Mouse (Mus musculus) intestine, embryonic 16.5 days (tissue): ENCODE measurements around the gene Sox5. TPM values are rescaled to one million over a fixed set of nuclear protein-coding genes. Genes with fewer than 3 reads are reported as not detected.

Experiments
- ATAC-seq: fragments of 200-750 bp; cut with Nextera tagmentation; 2 replicates; pipeline ENCODE4 v1.8.0; 2017; ENCODE audit warnings: moderate TSS enrichment, moderate library complexity
- H3K27ac ChIP-seq: fragments of 300-500 bp; sonication (generic); 2 replicates; pipeline ENCODE4 v1.5.1; 2014; ENCODE audit warnings: mild to moderate bottlenecking, low read length
- H3K27me3 ChIP-seq: fragments of 300-500 bp; sonication (generic); replicated peaks from 2 replicates; pipeline ENCODE4 v1.6.1; 2014; ENCODE audit warnings: low read length, control low read depth, mixed read lengths; ENCODE audit not compliant: control insufficient read depth, insufficient read depth
- H3K36me3 ChIP-seq: fragments of 300-500 bp; sonication (generic); 2 replicates; pipeline ENCODE4 v1.6.1; 2014; ENCODE audit warnings: low read length, control low read depth; ENCODE audit not compliant: control insufficient read depth, insufficient read depth
- H3K4me1 ChIP-seq: fragments of 300-500 bp; sonication (generic); 2 replicates; pipeline ENCODE4 v1.6.1; 2014; ENCODE audit warnings: low read length, control low read depth, mixed read lengths; ENCODE audit not compliant: control insufficient read depth, insufficient read depth
- H3K4me2 ChIP-seq: fragments of 300-500 bp; sonication (generic); 2 replicates; pipeline ENCODE4 v1.6.1; 2014; ENCODE audit warnings: low read depth, low read length, control low read depth
- H3K4me3 ChIP-seq: fragments of 300-500 bp; sonication (generic); 2 replicates; pipeline ENCODE4 v1.5.1; 2014; ENCODE audit warnings: mild to moderate bottlenecking, low read length
- H3K9ac ChIP-seq: fragments of 300-500 bp; sonication (generic); 2 replicates; pipeline ENCODE4 v1.6.1; 2014; ENCODE audit warnings: low read depth, low read length
- H3K9me3 ChIP-seq: fragments of 300-500 bp; sonication (generic); 2 replicates; pipeline ENCODE4 v1.6.1; 2016; ENCODE audit warnings: low read length, control low read depth; ENCODE audit not compliant: control insufficient read depth
- WGBS: fragments of 180-500 bp; shearing (Covaris S2); extraction: QIAGEN DNeasy Blood & Tissue Kit; methylation state at CpG from one replicate; pipeline ENCODE4 v1.1.7; 2014; 5-methylcytosine and 5-hydroxymethylcytosine counted together
- polyA plus RNA-seq: library from polyadenylated mRNA; unstranded; fragments of >200 nt; fragmentation: Nextera tagmentation; extraction: Ambion mirVana; gene quantifications from 2 replicates; pipeline ENCODE4 v1.2.1, GENCODE M21; 2015

The Sox5 gene
- polyA plus RNA-seq, 1 experiment from 2014 or later = 14.3 TPM

- H3K27ac ChIP-seq = no peak overlapping the region
- no peak overlapping the region for H3K4me3 ChIP-seq
- no peak overlapping the region for H3K4me2 ChIP-seq
- no peaks in the 10 kb centered on the region for H3K4me1 ChIP-seq
- no peak for ATAC-seq
- no peaks in the 10 kb centered on the region for H3K9me3 ChIP-seq
- H3K27me3 ChIP-seq = no peaks in the 10 kb centered on the region
- no peak overlapping the region for H3K9ac ChIP-seq
- no peaks in the 10 kb centered on the region for H3K36me3 ChIP-seq
- 95% methylated on average over 8 of the region's 8 CpGs for WGBS
Measured at GRCm38 (mm10) chr6:144548991-144549390, 232.8 kb downstream of the Sox5 start.

GRCm38 (mm10) chr6:144547141-144547540, 234.6 kb downstream of the Sox5 start:
- no peak overlapping the region for H3K4me2 ChIP-seq
- H3K36me3 ChIP-seq = no peaks in the 10 kb centered on the region
- no peak for ATAC-seq
- H3K9me3 ChIP-seq = no peaks in the 10 kb centered on the region
- H3K4me1 ChIP-seq = no peaks in the 10 kb centered on the region
- no peak overlapping the region for H3K27ac ChIP-seq
- no peaks in the 10 kb centered on the region for H3K27me3 ChIP-seq
- no peak overlapping the region for H3K9ac ChIP-seq
- H3K4me3 ChIP-seq = no peak overlapping the region

GRCm38 (mm10) chr6:144545549-144545948, 236.2 kb downstream of the Sox5 start:
- WGBS = 90% methylated on average over 8 of the region's 8 CpGs
- Histone ChIP-seq H3K4me3 (no peak overlapping the region), H3K27ac (no peak overlapping the region), H3K36me3 (no peaks in the 10 kb centered on the region), H3K9ac (no peak overlapping the region), H3K4me1 (no peaks in the 10 kb centered on the region), H3K4me2 (no peak overlapping the region), H3K9me3 (no peaks in the 10 kb centered on the region), H3K27me3 (no peaks in the 10 kb centered on the region)
- no peak for ATAC-seq

GRCm38 (mm10) chr6:144541316-144541715, 240.5 kb downstream of the Sox5 start:
- no peak overlapping the region for H3K27ac ChIP-seq
- ATAC-seq = no peak
- WGBS = 92% methylated on average over 9 of the region's 9 CpGs

GRCm38 (mm10) chr6:144539439-144540192, 242.2 kb downstream of the Sox5 start:
- no peak overlapping the region for H3K4me3 ChIP-seq
- H3K27me3 ChIP-seq = no peaks in the 10 kb centered on the region
- H3K4me1 ChIP-seq = no peaks in the 10 kb centered on the region
- 65% methylated on average over 18 of the region's 18 CpGs for WGBS
- H3K27ac ChIP-seq = no peak overlapping the region
- no peak overlapping the region for H3K9ac ChIP-seq
- H3K36me3 ChIP-seq = no peaks in the 10 kb centered on the region
- H3K4me2 ChIP-seq = no peak overlapping the region
- H3K9me3 ChIP-seq = no peaks in the 10 kb centered on the region
- peak; percentile 75 for ATAC-seq

More at GRCm38 (mm10) chr6:144541316-144541715, 240.5 kb downstream of the Sox5 start:
- no peaks in the 10 kb centered on the region for H3K27me3 ChIP-seq
- H3K4me2 ChIP-seq = no peak overlapping the region
- no peaks in the 10 kb centered on the region for H3K4me1 ChIP-seq
- H3K9ac ChIP-seq = no peak overlapping the region
- no peaks in the 10 kb centered on the region for H3K36me3 ChIP-seq
- H3K9me3 ChIP-seq = no peaks in the 10 kb centered on the region
- H3K4me3 ChIP-seq = no peak overlapping the region

- WGBS = 50% methylated on average over 11 of the region's 11 CpGs
- Histone ChIP-seq H3K27me3 (no peaks in the 10 kb centered on the region), H3K4me2 (no peak overlapping the region), H3K9me3 (no peaks in the 10 kb centered on the region), H3K4me3 (no peak overlapping the region), H3K4me1 (no peaks in the 10 kb centered on the region), H3K9ac (no peak overlapping the region), H3K27ac (no peak overlapping the region), H3K36me3 (no peaks in the 10 kb centered on the region)
- no peak for ATAC-seq
Measured at GRCm38 (mm10) chr6:144523479-144523878, 258.3 kb downstream of the Sox5 start.

- 83% methylated on average over 2 of the region's 2 CpGs for WGBS
- Histone ChIP-seq H3K27ac (no peak overlapping the region), H3K27me3 (no peaks in the 10 kb centered on the region), H3K4me3 (no peak overlapping the region), H3K9me3 (no peaks in the 10 kb centered on the region), H3K9ac (no peak overlapping the region), H3K4me1 (no peaks in the 10 kb centered on the region), H3K4me2 (no peak overlapping the region), H3K36me3 (no peaks in the 10 kb centered on the region)
- no peak for ATAC-seq
Measured at GRCm38 (mm10) chr6:144518811-144519210, 263.0 kb downstream of the Sox5 start.

GRCm38 (mm10) chr6:144515905-144516304, 265.9 kb downstream of the Sox5 start:
- no peak overlapping the region for H3K4me3 ChIP-seq
- ATAC-seq = no peak
- H3K4me2 ChIP-seq = no peak overlapping the region
- H3K27me3 ChIP-seq = no peaks in the 10 kb centered on the region
- no peaks in the 10 kb centered on the region for H3K9me3 ChIP-seq
- no peak overlapping the region for H3K9ac ChIP-seq
- no peaks in the 10 kb centered on the region for H3K4me1 ChIP-seq
- no peaks in the 10 kb centered on the region for H3K36me3 ChIP-seq
- WGBS = 70% methylated on average over 8 of the region's 8 CpGs
- no peak overlapping the region for H3K27ac ChIP-seq

- Histone ChIP-seq H3K4me2 (no peak overlapping the region), H3K9me3 (no peaks in the 10 kb centered on the region), H3K27me3 (no peaks in the 10 kb centered on the region), H3K36me3 (no peaks in the 10 kb centered on the region), H3K9ac (no peak overlapping the region), H3K4me3 (no peak overlapping the region), H3K27ac (no peak overlapping the region), H3K4me1 (no peaks in the 10 kb centered on the region)
- WGBS = 60% methylated on average over 8 of the region's 8 CpGs
- ATAC-seq = no peak
Measured at GRCm38 (mm10) chr6:144513761-144514160, 268.0 kb downstream of the Sox5 start.

- WGBS = 82% methylated on average over 7 of the region's 7 CpGs
- H3K9me3 ChIP-seq = no peaks in the 10 kb centered on the region
- H3K9ac ChIP-seq = no peak overlapping the region
- no peaks in the 10 kb centered on the region for H3K4me1 ChIP-seq
- no peak overlapping the region for H3K4me3 ChIP-seq
- ATAC-seq = no peak
- H3K4me2 ChIP-seq = no peak overlapping the region
- no peak overlapping the region for H3K27ac ChIP-seq
- H3K36me3 ChIP-seq = no peaks in the 10 kb centered on the region
- no peaks in the 10 kb centered on the region for H3K27me3 ChIP-seq
Measured at GRCm38 (mm10) chr6:144511925-144512324, 269.9 kb downstream of the Sox5 start.
